Mouse (Mus musculus) hindbrain, embryonic 11.5 days (tissue): ENCODE results near the gene Lrba. TPM values are rescaled to one million over a fixed set of nuclear protein-coding genes. Genes with fewer than 3 reads are reported as not detected.

ENCODE experiments used
- ATAC-seq: fragments of 200-750 bp; cut with Nextera tagmentation; 2 replicates; pipeline ENCODE4 v1.8.0; 2017; ENCODE audit warnings: mild to moderate bottlenecking, moderate TSS enrichment, moderate library complexity; ENCODE audit not compliant: low FRiP score
- DNase-seq: peaks from one replicate; pipeline ENCODE4 v3.0.0-alpha.2; 2015; ENCODE audit warnings: low spot score
- H3K27ac ChIP-seq: fragments of 300-500 bp; sonication (generic); 2 replicates; pipeline ENCODE4 v1.5.1; 2014; ENCODE audit warnings: mild to moderate bottlenecking, low read depth, low read length
- H3K27me3 ChIP-seq: fragments of 300-500 bp; sonication (generic); 2 replicates; pipeline ENCODE4 v1.6.1; 2014; ENCODE audit warnings: mild to moderate bottlenecking, low read length, moderate library complexity, mixed read lengths; ENCODE audit not compliant: control insufficient read depth, insufficient read depth
- H3K36me3 ChIP-seq: fragments of 300-500 bp; sonication (generic); 2 replicates; pipeline ENCODE4 v1.6.1; 2014; ENCODE audit warnings: mild to moderate bottlenecking, low read length, moderate library complexity, mixed read lengths; ENCODE audit not compliant: control insufficient read depth, insufficient read depth
- H3K4me1 ChIP-seq: fragments of 300-500 bp; sonication (generic); replicated peaks from 2 replicates; pipeline ENCODE4 v1.6.1; 2014; ENCODE audit warnings: low read length, mixed read lengths; ENCODE audit not compliant: control insufficient read depth, insufficient read depth
- H3K4me2 ChIP-seq: fragments of 300-500 bp; sonication (generic); replicated peaks from 2 replicates; pipeline ENCODE4 v1.6.1; 2014; ENCODE audit warnings: mild to moderate bottlenecking, low read depth, low read length
- H3K4me3 ChIP-seq: fragments of 300-500 bp; sonication (generic); 2 replicates; pipeline ENCODE4 v1.5.1; 2014; ENCODE audit warnings: low read depth, low read length
- H3K9ac ChIP-seq: fragments of 300-500 bp; sonication (generic); 2 replicates; pipeline ENCODE4 v1.6.1; 2014; ENCODE audit warnings: low read depth, low read length
- H3K9me3 ChIP-seq: fragments of 300-500 bp; sonication (generic); 2 replicates; pipeline ENCODE4 v1.6.1; 2016; ENCODE audit warnings: low read length; ENCODE audit not compliant: control insufficient read depth
- WGBS: fragments of 180-500 bp; shearing (Covaris S2); extraction: QIAGEN DNeasy Blood & Tissue Kit; methylation state at CpG from one replicate; pipeline ENCODE4 v1.1.7; 2014; 5-methylcytosine and 5-hydroxymethylcytosine counted together
- polyA plus RNA-seq: library from polyadenylated mRNA; unstranded; fragments of >200 nt; fragmentation: Nextera tagmentation; extraction: Ambion mirVana; gene quantifications from 2 replicates; pipeline ENCODE4 v1.2.1, GENCODE M21; 2014

Lrba gene
- polyA plus RNA-seq, 1 experiment from 2014 or later: 11.2 TPM

GRCm38 (mm10) chr3:86371466-86371865, 147.0 kb downstream of the Lrba start:
- no peaks in the 10 kb centered on the region for H3K36me3 ChIP-seq

GRCm38 (mm10) chr3:86375276-86375675, 150.8 kb downstream of the Lrba start:
- ATAC-seq: no peak
- Histone ChIP-seq H3K9me3 (no peaks in the 10 kb centered on the region), H3K4me3 (no peak overlapping the region), H3K36me3 (no peaks in the 10 kb centered on the region), H3K27ac (no peak overlapping the region), H3K4me1 (no peaks in the 10 kb centered on the region), H3K27me3 (no peaks in the 10 kb centered on the region), H3K9ac (no peak overlapping the region), H3K4me2 (no peak overlapping the region)
- DNase-seq: peak; percentile 25
- WGBS: 81% methylated on average over 2 of the region's 2 CpGs

More at GRCm38 (mm10) chr3:86371466-86371865, 147.0 kb downstream of the Lrba start:
- H3K9ac ChIP-seq: no peak overlapping the region
- 77% methylated on average over 2 of the region's 2 CpGs for WGBS
- DNase-seq: no peak
- no peaks in the 10 kb centered on the region for H3K9me3 ChIP-seq
- no peaks in the 10 kb centered on the region for H3K4me1 ChIP-seq
- H3K27ac ChIP-seq: no peak overlapping the region
- H3K27me3 ChIP-seq: no peaks in the 10 kb centered on the region
- H3K4me3 ChIP-seq: no peak overlapping the region
- H3K4me2 ChIP-seq: no peak overlapping the region
- no peak for ATAC-seq

- 33% methylated on average over 2 of the region's 2 CpGs for WGBS
- Histone ChIP-seq H3K27ac (no peak overlapping the region), H3K27me3 (no peaks in the 10 kb centered on the region), H3K4me2 (no peak overlapping the region), H3K4me1 (no peaks in the 10 kb centered on the region), H3K36me3 (no peaks in the 10 kb centered on the region), H3K9ac (no peak overlapping the region), H3K9me3 (no peaks in the 10 kb centered on the region), H3K4me3 (no peak overlapping the region)
- ATAC-seq (no peak), DNase-seq (no peak)
These were observed 158.1 kb downstream of the Lrba start for GRCm38 (mm10) chr3:86382557-86382956.

DNA sequence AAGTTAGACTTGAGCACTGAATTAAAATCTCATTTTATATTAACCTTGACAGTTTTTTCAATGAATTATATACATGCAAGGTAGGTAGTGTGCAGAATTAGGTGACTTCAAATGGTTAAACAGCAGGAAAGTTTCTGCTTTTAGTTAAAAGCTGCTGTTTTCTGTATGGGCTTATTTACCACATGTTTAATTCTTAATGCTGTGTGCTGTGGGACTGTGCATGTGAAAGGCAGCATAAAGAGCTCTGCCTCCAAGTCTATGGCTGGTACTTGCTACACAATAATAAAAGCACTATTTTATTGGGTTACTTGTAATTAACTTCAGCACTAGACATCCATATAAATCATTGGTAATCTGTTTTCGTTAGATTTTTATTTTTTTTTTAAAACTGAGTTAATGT, 160.6 kb downstream of the Lrba start:
- no peaks in the 10 kb centered on the region for H3K9me3 ChIP-seq
- no peak overlapping the region for H3K4me3 ChIP-seq
- H3K4me1 ChIP-seq: no peaks in the 10 kb centered on the region
- DNase-seq: no peak
- ATAC-seq: no peak
- H3K36me3 ChIP-seq: no peaks in the 10 kb centered on the region
- no peak overlapping the region for H3K4me2 ChIP-seq
- H3K27me3 ChIP-seq: no peaks in the 10 kb centered on the region
- no peak overlapping the region for H3K9ac ChIP-seq
- no peak overlapping the region for H3K27ac ChIP-seq
- WGBS: 82% methylated on average over 1 of the region's 1 CpGs

DNA sequence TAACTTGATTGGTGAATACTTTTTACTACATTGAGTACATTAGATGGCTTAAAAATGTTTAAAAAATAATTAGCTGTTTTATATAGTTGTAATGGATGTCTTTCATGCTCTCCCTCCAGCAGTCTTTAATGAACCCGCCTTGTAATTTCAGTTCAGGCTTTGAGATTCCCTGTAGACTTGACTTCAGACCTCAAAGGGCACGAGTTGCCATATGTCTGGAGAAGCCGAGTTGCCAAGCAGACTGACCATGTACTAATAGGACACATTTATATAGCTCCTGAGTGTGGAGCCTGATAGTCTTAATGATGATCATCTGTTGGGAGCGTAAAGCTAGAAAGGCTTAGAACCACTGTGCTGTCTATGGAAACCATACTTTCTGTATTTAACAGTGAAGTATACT, 161.8 kb downstream of the Lrba start:
- Histone ChIP-seq H3K36me3 (no peaks in the 10 kb centered on the region), H3K4me2 (no peak overlapping the region), H3K9ac (no peak overlapping the region), H3K9me3 (no peaks in the 10 kb centered on the region), H3K4me3 (no peak overlapping the region), H3K4me1 (no peaks in the 10 kb centered on the region), H3K27me3 (no peaks in the 10 kb centered on the region), H3K27ac (no peak overlapping the region)
- ATAC-seq (no peak), DNase-seq (no peak)
- WGBS: 55% methylated on average over 4 of the region's 4 CpGs

DNA sequence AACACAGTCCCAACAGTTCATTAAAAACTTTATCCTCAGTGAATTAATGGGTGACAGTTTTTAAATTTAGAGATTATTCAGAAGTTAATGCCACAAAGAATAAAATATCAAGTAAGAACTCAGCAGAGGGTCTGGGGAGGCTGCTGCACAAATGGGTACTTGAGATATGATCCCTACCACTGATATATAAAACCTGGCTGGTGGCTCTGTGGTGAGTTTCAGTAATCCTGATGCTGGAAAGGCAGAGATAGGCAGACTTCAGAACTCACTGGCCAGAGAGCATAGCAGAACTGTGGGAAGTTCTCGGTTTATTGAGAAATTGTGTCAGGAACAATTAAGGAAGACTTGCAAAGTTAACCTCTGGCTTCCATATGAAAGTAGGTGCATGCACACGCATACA, 199.3 kb downstream of the Lrba start:
- DNase-seq (no peak), ATAC-seq (no peak)
- Histone ChIP-seq H3K9ac (no peak overlapping the region), H3K9me3 (no peaks in the 10 kb centered on the region), H3K4me2 (no peak overlapping the region), H3K27ac (no peak overlapping the region), H3K27me3 (no peaks in the 10 kb centered on the region), H3K4me3 (no peak overlapping the region), H3K36me3 (no peaks in the 10 kb centered on the region), H3K4me1 (no peaks in the 10 kb centered on the region)
- WGBS: 93% methylated on average over 2 of the region's 2 CpGs

DNA sequence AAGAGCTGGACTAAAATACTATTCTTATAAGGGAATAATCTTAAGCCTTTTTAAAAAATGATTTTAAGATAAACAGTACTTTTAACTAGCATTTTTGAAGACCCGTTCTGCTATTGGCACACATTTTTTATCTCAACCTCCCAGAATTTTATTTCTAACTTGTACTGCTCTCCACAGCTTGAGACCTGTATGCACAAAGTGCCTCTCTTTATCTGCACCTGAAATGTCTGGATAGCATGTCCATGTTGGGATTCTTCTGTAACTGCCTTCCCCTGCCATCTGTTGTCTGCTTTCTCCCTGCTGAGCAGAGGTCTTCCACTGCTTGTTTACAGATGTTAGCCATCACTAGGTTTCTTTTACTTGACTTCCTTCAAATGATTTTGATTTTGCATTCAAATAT, 202.3 kb downstream of the Lrba start:
- ATAC-seq: no peak
- Histone ChIP-seq H3K27ac (no peak overlapping the region), H3K4me1 (no peaks in the 10 kb centered on the region), H3K9ac (no peak overlapping the region), H3K27me3 (no peaks in the 10 kb centered on the region), H3K36me3 (no peaks in the 10 kb centered on the region), H3K4me2 (no peak overlapping the region), H3K4me3 (no peak overlapping the region), H3K9me3 (no peaks in the 10 kb centered on the region)
- WGBS: 93% methylated on average over 1 of the region's 1 CpGs
- no peak for DNase-seq

- no peak for ATAC-seq
- WGBS: 77% methylated on average over 4 of the region's 4 CpGs
These were observed 219.0 kb downstream of the Lrba start for GRCm38 (mm10) chr3:86443497-86443896.

DNA sequence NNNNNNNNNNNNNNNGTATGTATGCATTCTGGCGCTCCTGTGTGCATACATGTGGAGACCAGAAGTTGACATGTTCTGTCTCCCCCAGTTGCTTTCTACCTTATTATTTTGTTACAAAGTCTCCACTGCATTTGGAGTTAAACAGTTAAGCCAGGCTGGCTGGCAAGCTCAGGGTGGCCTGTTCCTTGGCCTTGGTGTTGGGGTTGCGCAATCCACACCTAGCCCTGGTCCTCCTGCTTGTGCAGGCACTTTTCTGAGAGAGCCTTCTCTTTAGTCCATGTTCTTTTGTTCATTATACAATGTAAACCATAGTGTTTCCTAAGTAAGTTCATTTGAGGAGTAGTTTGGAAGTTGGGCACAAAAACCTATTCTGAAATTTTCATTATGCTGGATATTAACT, 226.7 kb downstream of the Lrba start:
- H3K36me3 ChIP-seq: no peaks in the 10 kb centered on the region
- H3K9me3 ChIP-seq: no peaks in the 10 kb centered on the region
- no peak for ATAC-seq
- no peaks in the 10 kb centered on the region for H3K4me1 ChIP-seq
- H3K9ac ChIP-seq: no peak overlapping the region
- WGBS: 97% methylated on average over 2 of the region's 2 CpGs
- no peak overlapping the region for H3K4me3 ChIP-seq
- no peaks in the 10 kb centered on the region for H3K27me3 ChIP-seq
- H3K27ac ChIP-seq: no peak overlapping the region
- H3K4me2 ChIP-seq: no peak overlapping the region
- DNase-seq: no peak

More at GRCm38 (mm10) chr3:86443497-86443896, 219.0 kb downstream of the Lrba start:
- Histone ChIP-seq H3K4me2 (no peak overlapping the region), H3K9me3 (no peaks in the 10 kb centered on the region), H3K4me3 (no peak overlapping the region), H3K27me3 (no peaks in the 10 kb centered on the region), H3K9ac (no peak overlapping the region), H3K36me3 (no peaks in the 10 kb centered on the region), H3K27ac (no peak overlapping the region), H3K4me1 (no peaks in the 10 kb centered on the region)
- no peak for DNase-seq
